Mouse (Mus musculus) midbrain, postnatal 0 days (tissue): ENCODE measurements around the gene Erich6. TPM values are rescaled to one million over a fixed set of nuclear protein-coding genes. Genes with fewer than 3 reads are reported as not detected.

Source experiments
- ATAC-seq: fragments of 200-750 bp; cut with Nextera tagmentation; 2 replicates; pipeline ENCODE4 v1.8.0; 2017; ENCODE audit warnings: moderate number of reproducible peaks, mild to moderate bottlenecking, moderate TSS enrichment, moderate library complexity; ENCODE audit not compliant: low FRiP score
- DNase-seq: peaks from one replicate; pipeline ENCODE4 v3.0.0-alpha.2; 2015; ENCODE audit warnings: low spot score
- H3K27ac ChIP-seq: fragments of 300-500 bp; sonication (generic); 2 replicates; pipeline ENCODE4 v1.5.1; 2014; ENCODE audit warnings: low read depth, mild to moderate bottlenecking, low read length, mixed read lengths
- H3K27me3 ChIP-seq: fragments of 300-500 bp; sonication (generic); 2 replicates; pipeline ENCODE4 v1.6.1; 2014; ENCODE audit warnings: low read length, control low read depth, mixed read lengths; ENCODE audit not compliant: insufficient read depth
- H3K36me3 ChIP-seq: fragments of 300-500 bp; sonication (generic); 2 replicates; pipeline ENCODE4 v1.6.1; 2014; ENCODE audit warnings: low read length, control low read depth, mixed read lengths; ENCODE audit not compliant: insufficient read depth
- H3K4me1 ChIP-seq: fragments of 300-500 bp; sonication (generic); 2 replicates; pipeline ENCODE4 v1.6.1; 2014; ENCODE audit warnings: mild to moderate bottlenecking, control low read depth, antibody characterized with exemption, low read length, mixed read lengths; ENCODE audit not compliant: insufficient read depth
- H3K4me2 ChIP-seq: fragments of 300-500 bp; sonication (generic); 2 replicates; pipeline ENCODE4 v1.6.1; 2014; ENCODE audit warnings: low read depth, mild to moderate bottlenecking, low read length, mixed read lengths; ENCODE audit not compliant: poor library complexity, severe bottlenecking
- H3K4me3 ChIP-seq: fragments of 300-500 bp; sonication (generic); 2 replicates; pipeline ENCODE4 v1.5.1; 2014; ENCODE audit warnings: low read depth, mild to moderate bottlenecking, low read length, moderate library complexity
- H3K9ac ChIP-seq: fragments of 300-500 bp; sonication (generic); replicated peaks from 2 replicates; pipeline ENCODE4 v1.6.1; 2014; ENCODE audit warnings: mild to moderate bottlenecking, low read length, moderate library complexity, mixed read lengths; ENCODE audit not compliant: poor library complexity, severe bottlenecking
- H3K9me3 ChIP-seq: fragments of 300-500 bp; sonication (generic); 2 replicates; pipeline ENCODE4 v1.6.1; 2016; ENCODE audit warnings: low read length, control low read depth
- CTCF ChIP-seq: IDR thresholded peaks from 2 replicates; pipeline ENCODE4 v1.5.1; 2016; ENCODE audit warnings: antibody characterized with exemption, mild to moderate bottlenecking
- WGBS: fragments of 180-500 bp; shearing (Covaris S2); extraction: QIAGEN DNeasy Blood & Tissue Kit; methylation state at CpG from one replicate; pipeline ENCODE4 v1.1.7; 2014; 5-methylcytosine and 5-hydroxymethylcytosine counted together
- polyA plus RNA-seq: library from polyadenylated mRNA; unstranded; fragments of >200 nt; fragmentation: Nextera tagmentation; extraction: Ambion mirVana; gene quantifications from 2 replicates; pipeline ENCODE4 v1.2.1, GENCODE M21; 2015
- total RNA-seq: library from RNA; depleted of rRNA; stranded (reverse); fragments of >200 nt; gene quantifications from 2 replicates; pipeline ENCODE4 v1.2.3, GENCODE M21; 2014; rRNA removed

Erich6 gene
- total and polyA plus RNA-seq, 2 experiments from 2014 or later = 0.44 to 0.66 TPM

DNA sequence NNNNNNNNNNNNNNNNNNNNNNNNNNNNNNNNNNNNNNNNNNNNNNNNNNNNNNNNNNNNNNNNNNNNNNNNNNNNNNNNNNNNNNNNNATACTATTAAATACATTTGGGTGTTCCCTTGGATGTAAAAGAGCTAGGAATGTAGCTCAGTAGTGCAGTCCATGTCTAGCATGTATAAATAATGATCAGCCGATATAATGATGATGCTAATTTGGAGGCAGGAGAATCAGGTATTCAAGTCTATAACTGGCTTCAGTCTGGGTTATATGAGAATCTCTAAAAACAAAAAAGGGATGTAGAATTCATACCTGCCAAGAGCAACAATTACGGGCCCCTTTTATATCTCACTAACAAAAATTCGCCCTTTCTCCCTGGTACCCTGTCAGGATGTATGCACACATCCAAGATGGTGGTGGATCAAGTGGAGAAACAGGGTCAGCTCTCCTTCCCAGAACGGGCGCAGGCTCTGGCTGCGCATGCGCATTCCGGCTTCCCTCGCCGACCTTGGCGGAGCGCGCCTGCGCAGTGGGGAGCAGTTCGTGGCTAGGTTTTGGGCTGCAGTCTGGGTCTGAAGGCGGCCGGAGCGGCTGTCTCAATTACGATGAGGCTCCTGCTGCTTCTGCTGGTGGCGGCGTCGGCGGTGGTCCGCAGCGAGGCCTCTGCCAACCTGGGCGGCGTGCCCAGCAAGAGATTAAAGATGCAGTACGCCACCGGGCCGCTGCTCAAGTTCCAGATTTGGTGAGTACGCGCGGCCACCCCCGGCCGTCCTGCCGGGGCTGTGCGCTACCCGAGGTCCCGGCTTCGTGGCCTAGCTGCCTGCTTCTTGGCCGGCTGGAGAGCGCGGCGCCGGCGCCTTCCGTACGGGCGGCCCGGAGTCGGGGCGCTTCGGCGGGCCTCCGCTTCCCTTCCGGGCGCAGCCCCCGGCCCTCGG is 60.6 kb downstream of the Erich6 start, which contains the start of gene Selenot:
Gene Selenot, plus strand, starts transcription at position 500 of the 930 bp plus-strand sequence.
- Histone ChIP-seq H3K27ac (peak within 1 kb of the TSS; percentile 99), H3K9ac (peak within 1 kb of the TSS; percentile 99), H3K4me2 (peak within 1 kb of the TSS; percentile 55), H3K4me3 (peak within 1 kb of the TSS; percentile 94), H3K27me3 (no peaks in the 10 kb centered on the region), H3K4me1 (no peaks in the 10 kb centered on the region), H3K9me3 (no peaks in the 10 kb centered on the region), H3K36me3 (no peaks in the 10 kb centered on the region)
- TF ChIP-seq CTCF = no peak
- DNase-seq = peak; percentile 97
- under 1% methylated on average over 59 of the region's 59 CpGs for WGBS
- peak; percentile 96 for ATAC-seq

DNA sequence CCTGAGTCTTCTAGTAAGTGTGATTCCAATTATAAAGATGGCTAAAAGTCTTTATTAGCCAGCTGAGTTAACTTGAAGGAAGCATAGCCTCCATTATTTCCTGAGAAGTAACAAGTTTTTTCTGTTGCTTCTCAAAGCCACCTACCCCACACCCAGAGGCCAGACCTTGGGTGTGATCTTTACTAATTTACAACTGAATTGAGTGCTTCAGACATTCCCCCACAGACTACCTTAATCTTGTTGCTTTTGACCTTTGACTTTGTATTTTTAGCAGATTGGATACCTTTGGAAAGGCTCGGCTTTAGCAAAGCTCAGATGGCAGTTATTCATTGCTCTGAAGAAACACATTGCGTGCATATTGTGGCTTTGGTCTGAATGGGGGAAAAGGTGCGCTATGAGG is 66.2 kb downstream of the Erich6 start:
- WGBS = 88% methylated on average over 3 of the region's 3 CpGs

More for the DNA sequence above, 66.2 kb downstream of the Erich6 start:
- TF ChIP-seq CTCF = no peak
- DNase-seq (no peak), ATAC-seq (no peak)
- Histone ChIP-seq H3K27me3 (no peaks in the 10 kb centered on the region), H3K4me2 (no peak overlapping the region), H3K27ac (no peak overlapping the region), H3K4me1 (no peaks in the 10 kb centered on the region), H3K9ac (no peak overlapping the region), H3K9me3 (no peaks in the 10 kb centered on the region), H3K4me3 (no peak overlapping the region), H3K36me3 (no peaks in the 10 kb centered on the region)

Other genes starting within 250 kb of the Erich6 start
- 39.6 and 40.3 TPM in 2 replicates for gene Tsc22d2, start 222.5 kb downstream of the Erich6 start, total RNA-seq
- 9.1 and 11.7 TPM in 2 replicates for gene Tsc22d2, start 222.5 kb downstream of the Erich6 start, polyA plus RNA-seq
- gene Eif2a, start 111.4 kb downstream of the Erich6 start, total RNA-seq = 45.5 and 50.9 TPM in 2 replicates
- gene Eif2a, start 111.4 kb downstream of the Erich6 start, polyA plus RNA-seq = 29.1 and 30.3 TPM in 2 replicates
- 35.7 and 42.4 TPM in 2 replicates for gene Serp1, start 111.3 kb downstream of the Erich6 start, total RNA-seq
- gene Serp1, start 111.3 kb downstream of the Erich6 start, polyA plus RNA-seq = 44.9 and 45.1 TPM in 2 replicates
- gene Selenot, start 60.6 kb downstream of the Erich6 start, total RNA-seq = 220 and 221 TPM in 2 replicates
- 24.2 and 25.8 TPM in 2 replicates for gene Selenot, start 60.6 kb downstream of the Erich6 start, polyA plus RNA-seq
- 24.8 and 25.7 TPM in 2 replicates for gene Siah2, start 55.2 kb upstream of the Erich6 start, total RNA-seq
- 11.4 and 13.1 TPM in 2 replicates for gene Siah2, start 55.2 kb upstream of the Erich6 start, polyA plus RNA-seq
- gene Mindy4b-ps, start 185.1 kb upstream of the Erich6 start, total RNA-seq = 0.24 TPM in 1 of 2 replicates, not detected in the other
- 0.11 and 0.52 TPM in 2 replicates for gene Mindy4b-ps, start 185.1 kb upstream of the Erich6 start, polyA plus RNA-seq
- gene Clrn1, start 248.1 kb upstream of the Erich6 start, total RNA-seq = 1.9 and 2.8 TPM in 2 replicates
- gene Clrn1, start 248.1 kb upstream of the Erich6 start, polyA plus RNA-seq = 0.44 and 0.80 TPM in 2 replicates